Mouse (Mus musculus) kidney, postnatal 36 days (tissue): Measurements from ENCODE around the gene Pxdc1.

Experiments used
- DNase-seq, 2 experiments: peaks; one replicate each; pipeline ENCODE4 v3.0.0; 2021 to 2022; ENCODE audit warnings: mixed read lengths in 2 of 2

Pxdc1 gene

DNA sequence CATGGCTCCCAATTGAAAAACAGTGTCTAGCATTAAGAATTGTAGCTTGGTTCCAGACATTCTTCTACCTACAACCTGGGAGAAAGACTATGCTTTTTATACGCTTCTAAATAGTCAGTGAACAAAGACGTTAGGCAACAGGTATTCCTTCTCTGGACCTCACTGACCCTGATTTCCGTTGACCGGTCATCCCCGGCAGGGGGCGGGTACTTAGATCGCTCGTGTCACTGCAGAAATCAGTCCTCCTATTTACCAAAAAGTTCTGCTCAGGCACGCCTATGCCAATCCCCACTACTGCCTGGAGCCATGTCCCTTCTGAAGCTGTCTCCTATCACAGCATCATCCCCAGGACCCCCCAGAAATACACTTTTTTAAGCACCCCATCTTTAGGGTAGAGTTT is at the start of gene Pxdc1:
Gene Pxdc1 (minus strand): TSS at position 96 of the 400 bp plus-strand sequence.
- peak; percentile 49 to 69 for DNase-seq

DNA sequence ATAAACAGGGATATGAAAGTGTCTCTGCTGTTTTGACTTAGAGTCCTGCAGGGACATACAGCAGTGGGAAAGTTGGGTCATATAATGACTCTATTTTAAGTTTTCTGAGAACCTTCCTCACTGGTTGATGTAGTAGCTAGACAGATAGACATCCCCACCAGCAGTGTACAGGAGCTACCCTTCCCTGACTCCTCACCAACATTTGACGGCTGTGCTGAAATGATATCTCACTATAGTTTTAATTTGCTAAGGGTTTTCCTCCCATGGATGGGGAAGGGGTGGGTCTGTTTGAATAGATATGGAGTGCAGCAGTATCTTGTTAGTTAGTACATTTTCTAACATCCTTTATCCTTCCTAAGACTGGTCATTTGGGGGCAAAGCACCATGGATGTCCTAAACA is 47.3 kb upstream of the Pxdc1 start:
- DNase-seq = no peak

DNA sequence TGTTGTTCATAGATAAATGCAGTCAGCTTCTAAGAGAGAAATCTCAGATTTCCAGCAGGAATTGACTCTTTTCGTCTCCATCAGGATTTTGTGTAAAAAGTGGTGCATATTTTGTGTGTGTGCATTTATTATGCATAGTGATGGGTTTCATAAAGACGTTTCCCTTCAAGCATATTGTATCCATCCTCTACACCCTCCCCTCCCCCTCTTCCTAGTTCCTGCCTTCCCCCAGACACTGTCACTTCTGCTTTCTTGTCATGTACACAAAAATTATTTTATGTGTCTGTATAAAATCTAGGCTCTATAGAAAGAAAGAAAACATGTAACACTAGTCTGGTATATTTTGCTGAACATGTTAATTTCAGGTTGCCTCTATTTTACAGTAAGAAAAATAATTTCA is 46.8 kb upstream of the Pxdc1 start:
- DNase-seq = no peak

DNA sequence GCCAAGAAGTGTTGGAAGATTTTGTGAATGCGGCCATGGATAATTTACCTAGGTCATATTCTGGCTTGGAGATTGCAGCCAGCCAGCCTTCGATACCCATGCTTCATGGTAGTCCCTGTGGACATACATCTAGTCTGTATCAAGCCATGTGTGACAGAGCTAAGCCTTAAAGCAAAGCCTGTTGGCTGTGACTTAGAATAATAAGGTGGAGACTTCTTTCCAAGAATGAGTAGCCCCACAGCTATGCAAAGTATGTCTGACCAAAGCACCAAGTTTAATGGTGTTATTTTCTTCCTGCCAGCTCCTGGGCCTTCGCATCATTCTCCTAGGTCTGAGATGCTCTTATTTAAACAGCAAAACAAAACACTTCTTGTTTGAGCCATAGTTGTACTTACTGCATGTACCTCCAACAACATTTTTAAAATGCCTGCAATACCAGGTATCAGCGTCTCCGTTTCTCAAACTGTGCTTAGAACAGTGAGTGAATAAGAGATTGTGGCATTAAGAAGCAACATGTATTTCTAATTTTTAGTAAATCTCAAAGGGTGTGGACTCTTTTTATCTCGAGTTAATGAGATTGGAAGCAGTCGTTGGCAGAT is 43.5 kb upstream of the Pxdc1 start:
- DNase-seq = no peak

DNA sequence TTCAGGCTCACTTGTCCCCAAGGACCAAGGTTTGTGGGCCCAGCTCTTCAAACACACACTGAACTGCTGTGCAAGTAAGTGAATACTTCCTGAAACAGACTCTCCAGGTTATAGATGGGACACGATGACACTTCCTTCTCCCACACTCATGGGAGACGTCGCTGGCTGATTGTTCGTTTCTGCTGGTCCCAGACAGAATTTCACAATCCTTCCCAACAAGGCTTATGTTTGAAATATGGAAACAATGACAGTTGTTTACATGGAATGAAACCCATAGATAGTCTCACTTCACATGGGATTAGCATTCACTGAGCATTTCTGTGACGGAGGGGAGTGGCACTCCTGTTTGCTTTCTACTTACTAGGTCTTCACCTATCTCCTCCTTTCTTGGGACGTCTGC is 39.8 kb upstream of the Pxdc1 start:
- DNase-seq = no peak

DNA sequence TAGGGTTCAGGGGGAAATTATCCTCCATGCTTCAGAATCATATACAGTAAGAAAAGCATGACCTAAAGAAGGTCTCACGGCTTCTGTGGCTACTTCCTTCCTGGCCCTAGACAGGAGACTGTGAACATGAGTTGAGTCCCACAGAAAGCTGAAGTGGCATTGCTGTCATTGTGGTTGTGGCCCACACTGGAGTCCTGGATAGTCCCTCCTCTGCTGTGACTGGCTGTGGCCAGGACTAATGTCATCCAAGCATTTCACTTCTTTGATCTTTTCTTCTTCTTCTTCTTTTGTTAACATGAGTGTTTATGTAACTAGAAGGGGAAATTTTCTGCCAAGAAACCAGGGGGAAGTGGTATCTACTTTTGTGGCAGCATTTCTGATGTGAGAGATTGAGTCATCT is 37.8 kb upstream of the Pxdc1 start:
- no peak for DNase-seq

DNA sequence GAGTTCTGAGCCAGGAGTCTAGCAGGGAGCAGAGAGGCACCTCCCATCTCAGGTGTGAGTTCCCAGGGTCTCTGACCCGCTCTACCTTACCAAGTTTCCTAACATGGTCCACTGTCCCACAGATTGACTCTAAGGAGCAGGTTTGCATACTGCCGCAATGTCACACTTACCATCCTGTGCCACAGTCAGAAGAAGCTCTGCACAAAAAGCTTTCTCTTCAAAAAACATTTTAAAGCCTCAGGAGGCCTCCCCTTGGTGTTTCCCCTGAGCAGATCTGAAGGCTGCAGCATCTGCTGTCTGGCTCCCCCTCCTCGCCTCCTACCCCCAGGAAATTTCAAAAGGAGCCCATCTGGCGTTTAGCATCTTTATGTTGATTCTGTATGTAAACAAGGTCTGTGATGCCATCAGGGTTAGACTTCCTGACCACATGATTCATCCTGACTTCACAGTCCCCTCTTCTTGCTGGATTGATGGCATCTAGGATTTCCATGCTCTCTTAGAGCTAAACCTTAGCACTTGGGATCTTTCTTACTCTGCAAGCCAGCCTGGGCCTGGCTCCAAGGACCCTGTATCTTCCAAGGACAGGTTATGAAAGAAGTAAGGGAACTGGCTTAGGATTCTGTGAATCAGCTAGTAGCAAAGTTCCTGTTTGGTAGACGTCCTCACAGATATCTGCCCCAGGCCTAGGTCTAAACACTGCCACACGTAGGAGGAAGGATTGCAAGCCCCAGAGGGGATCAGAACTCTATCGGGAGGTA is 31.9 kb upstream of the Pxdc1 start:
- no peak for DNase-seq

DNA sequence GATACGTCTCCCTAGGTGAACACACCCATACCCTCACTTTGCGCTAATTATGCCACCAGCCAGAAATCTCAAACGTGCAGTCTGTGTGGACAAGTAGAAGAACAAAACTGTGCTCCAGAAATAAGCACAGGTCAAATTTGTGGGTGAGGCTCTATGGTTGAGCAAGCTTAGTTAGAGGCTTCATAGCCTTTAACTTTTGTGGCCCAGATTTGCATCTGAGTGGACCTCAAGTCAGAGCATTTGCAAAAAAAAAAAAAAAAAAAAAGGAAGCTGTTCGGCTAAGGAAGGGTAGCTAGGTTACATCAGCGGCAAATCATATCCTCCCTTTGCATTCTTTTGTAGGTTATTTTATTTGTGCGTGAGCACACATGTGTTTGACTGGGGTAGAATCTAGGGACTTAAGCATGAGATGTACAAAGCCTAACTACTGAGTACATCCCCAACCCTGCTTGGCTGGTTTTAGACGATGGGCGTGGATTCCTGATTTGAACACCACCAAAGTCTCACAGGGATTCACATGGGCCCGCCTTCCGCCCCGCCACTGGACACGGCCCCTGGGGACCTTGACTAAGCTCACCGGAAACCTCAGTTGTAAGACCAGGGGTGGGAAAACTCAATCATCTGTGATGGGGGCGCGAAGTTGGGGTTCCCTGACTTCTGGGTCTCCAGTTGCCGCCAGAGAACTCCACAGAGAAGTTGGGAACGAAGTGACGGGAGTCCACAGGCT is 30.6 kb upstream of the Pxdc1 start:
- DNase-seq = no peak

DNA sequence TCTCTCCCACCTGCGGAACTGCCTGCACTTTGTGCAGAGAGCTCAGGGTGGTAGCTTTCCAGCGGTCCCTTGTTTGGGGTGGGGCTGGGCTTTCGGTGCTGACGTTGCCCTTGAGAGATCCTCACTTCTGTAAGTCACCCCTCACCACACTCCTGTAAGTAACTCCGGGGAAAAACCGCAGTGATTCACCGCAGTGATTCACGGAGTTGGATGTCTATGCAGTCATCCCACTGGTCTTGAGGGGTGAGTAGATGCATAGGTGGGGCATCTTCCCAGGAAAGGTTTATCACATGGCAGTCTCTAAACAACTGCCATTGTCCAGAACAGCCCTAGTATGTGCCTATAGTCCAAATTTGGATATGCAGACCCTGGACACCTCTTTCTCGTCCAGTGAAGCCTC is 30.0 kb upstream of the Pxdc1 start:
- DNase-seq = no peak

DNA sequence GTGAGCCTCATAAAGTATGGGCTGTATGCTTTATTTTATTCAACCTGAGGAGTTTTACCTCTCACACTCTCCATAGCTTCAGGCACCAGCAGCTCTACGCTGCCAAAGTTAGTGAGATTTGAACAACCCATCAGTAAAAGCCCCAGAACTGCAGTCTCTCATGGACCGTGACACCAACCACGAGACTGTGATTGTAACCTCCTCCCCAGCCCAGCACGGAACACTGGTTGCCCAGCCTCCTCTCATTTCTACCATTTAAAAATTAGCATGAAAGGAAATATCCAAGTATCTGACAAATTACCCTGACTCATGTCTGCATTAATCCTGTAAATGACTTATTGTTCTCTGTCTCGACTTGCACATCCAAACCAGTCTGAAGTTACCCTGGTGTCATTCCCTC is 23.2 kb upstream of the Pxdc1 start:
- DNase-seq = no peak

DNA sequence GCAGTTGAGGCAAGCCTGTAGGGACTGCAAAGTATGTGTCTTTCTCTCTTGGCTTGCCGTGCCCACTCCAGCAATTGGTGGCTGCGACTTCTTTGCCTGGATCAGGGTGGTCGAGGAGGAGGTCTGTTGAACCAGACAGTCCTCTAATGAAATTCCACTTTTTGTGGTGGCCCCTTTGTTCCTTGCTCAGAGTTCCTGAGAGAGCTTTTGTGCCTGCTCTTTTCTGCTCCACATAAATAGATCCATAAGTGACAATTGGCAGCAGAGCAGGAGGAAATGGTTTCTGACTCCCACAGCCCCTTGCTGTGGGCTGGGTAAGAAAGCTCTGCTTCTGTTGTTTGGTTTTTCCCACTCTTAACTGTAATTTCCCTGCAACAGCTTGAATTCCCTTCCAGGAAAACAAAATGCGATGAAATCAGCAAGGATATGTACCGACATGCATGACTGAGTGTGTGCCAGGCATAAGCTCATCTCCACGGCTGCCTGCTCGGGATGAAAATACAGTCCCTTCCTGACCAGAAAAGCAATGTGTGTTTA is 22.6 kb upstream of the Pxdc1 start:
- no peak for DNase-seq

DNA sequence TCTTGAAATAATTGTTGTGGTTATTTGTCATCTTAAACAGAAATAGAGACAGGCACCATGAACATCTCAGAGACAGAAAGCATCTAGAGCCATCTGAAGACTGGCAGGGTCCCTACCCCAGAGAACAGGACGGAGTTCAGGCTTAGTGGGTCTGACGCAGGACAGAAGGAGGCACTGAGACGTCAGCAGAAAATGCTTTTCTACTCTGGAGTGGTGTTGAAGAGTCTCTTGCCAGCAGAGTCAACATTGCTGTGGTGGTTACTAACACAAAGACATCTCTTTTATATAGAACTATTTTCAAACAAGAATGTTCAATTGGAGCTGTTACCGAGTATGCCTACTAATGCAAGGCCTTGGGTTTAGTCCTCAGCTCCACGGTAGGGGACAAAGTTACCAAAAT is 20.1 kb upstream of the Pxdc1 start:
- no peak for DNase-seq

DNA sequence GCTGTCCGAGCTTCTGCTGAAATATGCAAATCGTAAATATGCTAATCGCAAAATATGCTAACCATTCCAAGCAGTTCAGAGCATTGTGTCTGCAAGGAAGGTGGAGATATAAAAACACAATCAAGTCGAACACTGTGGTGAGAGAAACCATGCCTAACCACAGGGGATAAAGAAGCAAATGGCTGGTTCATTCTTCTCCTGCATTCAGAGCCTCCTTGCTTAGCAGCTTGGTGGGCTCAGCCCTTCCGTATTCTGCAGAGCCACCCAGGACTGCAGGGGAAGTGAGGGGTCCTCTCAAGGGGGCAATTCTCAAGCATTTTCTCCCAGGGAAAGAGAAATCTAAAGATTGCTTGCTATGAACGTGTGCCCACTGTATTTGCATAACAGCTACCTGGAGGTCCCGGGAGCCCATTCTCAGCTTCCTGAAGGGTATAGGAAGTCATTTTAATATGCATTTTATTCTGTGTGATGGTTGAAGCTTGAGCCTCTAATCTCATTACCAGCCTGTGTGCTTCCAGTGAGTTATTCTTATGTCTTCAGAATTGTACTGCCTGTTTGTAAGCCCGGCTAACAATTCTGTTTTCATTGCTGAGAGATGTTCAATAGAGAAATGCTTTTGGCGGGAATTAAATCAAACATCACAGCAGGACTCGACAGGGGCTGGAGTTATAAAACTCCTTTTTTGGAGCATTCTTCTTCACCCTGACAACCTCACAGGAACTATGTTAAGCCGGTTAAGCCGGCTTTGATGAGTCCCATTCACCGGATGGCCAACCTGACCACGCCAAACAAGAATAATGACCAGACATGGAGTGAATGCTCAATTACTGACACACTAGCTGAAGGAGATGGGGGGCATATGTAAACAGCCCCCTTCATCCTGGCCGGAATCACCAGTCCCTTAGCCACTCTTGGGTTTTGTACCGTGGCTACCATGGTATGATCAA is 16.9 kb upstream of the Pxdc1 start:
- no peak for DNase-seq

DNA sequence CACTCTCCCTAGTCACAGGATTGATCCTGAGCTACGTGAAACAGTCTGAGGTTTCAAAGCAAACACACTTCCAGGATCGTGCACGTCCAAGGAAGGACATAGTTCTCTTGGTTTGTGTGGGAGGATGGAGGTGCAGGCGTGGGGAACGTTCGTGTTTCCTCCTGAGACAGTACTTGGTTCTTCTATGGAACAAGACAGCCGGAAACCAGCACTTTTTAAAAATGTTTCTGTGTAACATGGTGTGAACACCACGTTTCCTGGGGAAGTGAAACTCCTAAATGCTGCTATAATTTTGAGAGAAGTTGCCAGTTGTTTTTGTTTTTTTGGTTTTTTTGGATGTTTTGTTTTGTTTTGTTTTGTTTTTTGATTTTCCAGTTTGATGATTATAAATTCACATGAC is 13.9 kb upstream of the Pxdc1 start:
- DNase-seq = peak in 1 of 2 experiments; percentile 17

DNA sequence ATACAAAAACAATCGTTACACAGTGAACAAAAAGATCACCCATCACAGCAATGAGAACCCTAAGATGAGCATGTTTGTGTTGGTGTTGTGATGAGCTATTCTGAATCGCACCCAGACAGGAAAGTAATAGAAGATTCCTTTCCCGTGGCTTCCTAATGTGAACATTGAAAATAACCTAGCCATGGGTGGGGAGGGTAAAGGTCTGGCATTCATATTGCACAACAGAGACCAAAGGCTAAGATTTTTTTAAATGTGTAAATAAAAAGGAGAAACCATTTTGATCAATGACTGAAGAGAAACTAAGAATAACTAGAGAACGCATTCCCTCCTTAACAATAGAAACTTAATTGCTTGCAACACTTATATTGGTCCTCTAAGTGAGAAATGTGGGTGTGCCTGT is 11.8 kb upstream of the Pxdc1 start:
- no peak for DNase-seq

DNA sequence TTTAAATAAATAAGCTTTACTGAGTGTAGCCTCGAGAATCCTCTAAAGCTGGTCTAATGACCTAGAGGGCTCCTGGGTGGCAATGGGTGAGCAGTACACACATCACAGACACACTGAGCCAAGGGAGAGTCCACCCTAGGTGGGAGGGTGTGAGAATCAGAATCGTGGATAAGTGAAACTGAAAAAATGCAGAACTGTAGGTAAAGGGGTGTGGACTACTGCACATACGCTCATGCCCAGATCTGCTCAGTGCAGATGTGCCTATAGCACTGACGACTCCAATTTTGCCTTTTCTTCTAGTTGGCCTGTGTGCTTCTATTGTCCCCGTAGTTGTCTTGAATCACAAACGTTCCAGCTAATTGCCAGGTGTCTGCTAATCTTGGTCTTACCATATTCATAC is 10.5 kb upstream of the Pxdc1 start:
- DNase-seq = no peak

DNA sequence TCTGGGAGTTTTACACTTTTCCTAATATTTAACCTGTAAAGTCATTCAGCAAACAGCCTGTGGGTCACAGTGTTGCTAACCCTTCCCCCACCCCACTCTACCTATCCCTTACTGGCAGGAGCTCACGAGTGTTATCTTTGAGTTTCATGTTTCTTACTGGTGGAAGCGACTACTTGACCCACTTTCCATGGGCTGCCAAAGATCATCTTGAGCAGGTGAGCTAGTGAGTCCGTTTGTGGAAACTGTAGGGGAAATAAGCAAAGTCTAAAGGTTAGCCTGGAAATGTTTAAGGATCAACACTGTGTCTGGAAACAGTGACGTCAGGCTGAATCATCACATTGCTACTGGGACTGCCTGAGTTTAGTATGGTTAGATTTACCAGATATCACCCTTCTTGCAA is 6.2 kb upstream of the Pxdc1 start:
- peak in 1 of 2 experiments; percentile 35 for DNase-seq

DNA sequence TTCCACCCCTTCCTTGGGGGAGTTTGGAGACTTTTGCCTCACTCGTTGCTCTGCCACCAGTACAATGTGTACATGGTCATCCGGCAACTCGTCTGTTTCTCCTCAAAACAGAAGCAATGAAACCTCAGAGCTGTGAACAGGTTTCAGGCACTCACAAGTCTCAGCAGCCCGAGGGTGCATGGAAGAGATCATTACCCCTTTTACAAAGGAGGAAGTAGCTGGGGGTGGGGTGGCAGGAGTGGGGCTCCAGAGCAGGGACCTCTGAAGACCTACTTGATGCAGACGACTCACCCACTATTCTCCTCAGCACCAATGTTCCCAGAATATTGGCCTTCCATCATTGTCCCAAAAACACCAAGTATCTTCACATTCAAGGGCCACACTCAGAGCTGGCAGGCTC is 3.1 kb upstream of the Pxdc1 start:
- DNase-seq = no peak

DNA sequence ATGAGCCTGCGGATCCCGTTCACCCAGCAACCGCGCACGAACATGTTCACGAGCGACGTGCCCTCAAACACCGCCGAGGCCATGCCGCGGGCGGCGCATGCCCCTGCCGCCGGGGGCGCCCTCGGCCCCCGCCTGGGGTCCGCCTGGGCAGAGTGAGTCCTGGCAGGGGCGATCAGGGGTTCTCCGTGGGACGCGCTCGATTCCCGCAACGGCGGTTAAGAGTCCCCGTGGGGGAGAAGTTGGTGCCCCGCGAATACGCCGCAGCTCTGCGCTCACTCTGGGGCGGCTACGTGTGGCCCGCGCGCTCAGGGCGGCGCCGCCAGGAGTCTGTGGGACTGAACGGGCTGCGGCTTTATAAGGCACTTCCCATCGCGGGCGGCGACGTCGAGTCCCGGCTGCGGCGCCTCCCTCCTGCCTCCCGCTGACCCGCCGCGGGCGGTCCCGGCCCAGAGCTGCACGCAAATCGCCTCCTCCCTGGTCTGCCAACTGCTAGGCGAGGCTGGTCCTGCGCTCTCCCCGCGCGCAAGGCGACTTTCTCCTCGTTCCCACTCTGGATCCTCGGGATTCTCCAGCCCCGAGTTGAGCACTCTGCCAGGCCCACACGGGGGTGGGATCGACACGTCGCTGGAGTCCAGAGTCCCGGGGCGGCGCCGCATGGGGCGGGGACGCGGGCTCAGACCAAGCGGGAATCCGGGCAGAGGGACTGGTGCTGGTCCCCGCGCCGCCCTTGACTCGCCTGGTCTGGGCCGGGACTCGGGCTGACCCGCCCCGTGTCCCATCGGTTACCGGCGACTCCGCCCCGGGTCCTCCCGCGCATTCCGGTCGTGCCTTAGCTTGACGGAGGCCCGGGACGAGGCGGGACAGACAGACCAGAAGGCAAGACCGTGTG is 689 bp downstream of the Pxdc1 start:
- peak; percentile 84 to 87 for DNase-seq

DNA sequence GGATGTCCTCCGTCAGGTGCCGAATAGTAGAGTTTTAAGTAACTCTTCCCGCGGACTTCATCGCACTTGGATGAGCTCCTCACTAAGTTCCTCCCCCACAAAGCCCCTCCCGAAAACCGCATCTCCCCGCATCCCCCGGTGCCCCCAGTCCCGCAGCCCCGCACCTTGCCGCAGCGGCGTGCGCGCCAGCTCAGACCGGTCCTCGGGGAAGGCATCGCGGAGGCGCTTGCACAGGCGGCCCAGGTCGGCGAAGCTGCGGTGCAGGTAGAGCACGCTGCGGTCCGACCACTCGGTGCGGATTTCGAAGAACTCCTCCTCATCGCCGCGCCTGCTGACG is 1.3 kb downstream of the Pxdc1 start:
- DNase-seq = no peak

DNA sequence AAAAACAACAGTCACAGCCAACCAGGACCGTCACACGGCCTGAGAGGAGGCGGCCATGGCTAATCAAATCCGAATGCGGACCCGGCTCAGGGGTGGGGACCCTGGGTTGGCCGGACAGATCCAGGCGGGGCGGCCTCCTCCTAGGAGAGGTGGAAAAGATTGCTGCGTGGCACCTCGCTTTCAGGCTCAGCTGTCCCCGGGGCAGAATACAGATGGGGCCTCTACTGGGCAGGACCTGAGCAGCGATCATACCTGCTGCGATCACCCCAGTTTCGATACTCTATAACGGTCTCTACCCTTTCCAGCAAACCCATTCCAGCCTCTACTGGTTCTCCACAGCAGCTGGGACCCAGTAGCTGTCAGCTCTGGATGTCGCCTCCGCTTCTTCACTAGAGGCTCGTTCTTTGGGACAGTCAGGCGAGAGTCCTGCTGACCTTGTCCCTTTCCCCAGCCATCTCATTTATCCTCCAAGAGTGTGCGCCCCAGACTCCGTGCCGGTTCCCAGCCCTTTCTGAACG is 1.8 kb downstream of the Pxdc1 start:
- DNase-seq = peak; percentile 22 to 48

DNA sequence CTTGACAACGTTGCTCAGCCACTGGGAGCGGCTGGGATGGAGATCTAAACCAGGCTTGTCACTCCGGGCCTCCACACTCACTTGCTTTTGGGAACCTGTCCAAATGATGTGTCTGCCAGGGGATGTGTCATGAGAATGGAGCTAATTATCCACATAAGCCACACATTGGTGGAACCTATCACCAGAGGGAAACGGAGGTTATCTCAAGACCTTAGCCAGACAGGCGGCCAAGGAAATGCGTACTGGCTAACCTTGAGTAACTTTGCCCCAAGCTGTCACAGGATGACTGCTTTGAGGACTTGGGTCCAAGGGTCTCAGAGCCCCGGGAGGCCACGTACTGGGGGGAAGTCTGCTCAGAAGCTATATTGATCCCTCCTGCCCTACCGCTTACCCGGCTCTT is 2.3 kb downstream of the Pxdc1 start:
- DNase-seq = peak; percentile 27 to 38
